Mouse (Mus musculus) urinary bladder, postnatal 0 days (tissue): ENCODE results near the gene Erv3. TPM values are rescaled to one million over a fixed set of nuclear protein-coding genes. Genes with fewer than 3 reads are reported as not detected.

Experiments
- polyA plus RNA-seq: library from polyadenylated mRNA; unstranded; fragments of >200 nt; fragmentation: Nextera tagmentation; extraction: Ambion mirVana; gene quantifications from 2 replicates; pipeline ENCODE4 v1.2.1, GENCODE M21; 2015

Erv3 gene
- not detected in 2 replicates for polyA plus RNA-seq

DNA sequence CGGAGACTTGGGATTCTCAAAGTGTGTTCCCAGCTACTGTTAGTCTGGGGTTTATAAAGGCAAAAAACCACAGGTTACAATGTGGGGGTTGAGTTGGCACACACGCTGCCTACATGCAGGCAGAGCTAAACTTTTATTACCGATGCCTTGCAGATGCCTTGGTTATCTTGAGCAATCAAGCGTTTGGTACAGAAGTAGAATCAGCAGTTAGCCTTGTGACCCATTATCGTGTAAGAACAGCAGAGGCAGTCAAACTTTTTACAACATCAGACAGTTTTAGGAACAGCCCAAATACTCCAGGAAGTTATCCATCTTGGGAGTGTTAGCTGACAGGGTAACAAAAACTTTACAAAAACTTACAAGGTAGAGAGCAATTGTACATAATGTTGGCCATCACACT, at the start of gene Erv3:
Gene Erv3 (minus strand): TSS at position 27 of the 400 bp plus-strand sequence.

Other genes with a start within 250 kb of the Erv3 start
- 126 and 161 TPM in 2 replicates for gene Prnp, start 50.2 kb upstream of the Erv3 start, polyA plus RNA-seq
- gene Prn, start 50.2 kb upstream of the Erv3 start, polyA plus RNA-seq = not detected in 2 replicates
- gene Prnd, start 91.1 kb upstream of the Erv3 start, polyA plus RNA-seq = 10.9 and 14.1 TPM in 2 replicates
- gene Rassf2, start 170.5 kb upstream of the Erv3 start, polyA plus RNA-seq = 13.0 and 13.6 TPM in 2 replicates